Mouse (Mus musculus) cerebellum, adult 9-11 months (tissue): Measurements from ENCODE around the gene Ltb4r1.

Experiments
- DNase-seq: peaks from one replicate; pipeline ENCODE4 v3.0.0; 2022

The Ltb4r1 gene

GRCm38 (mm10) chr14:55747051-55747847 is 18.5 kb upstream of the Ltb4r1 start:
- no peak for DNase-seq

GRCm38 (mm10) chr14:55757566-55757965 is 8.2 kb upstream of the Ltb4r1 start:
- DNase-seq = no peak

GRCm38 (mm10) chr14:55758363-55758784 is 7.4 kb upstream of the Ltb4r1 start, which contains the start of gene Cideb:
Cideb (minus strand) TSS chr14:55758458.
- DNase-seq = peak; percentile 25

DNA sequence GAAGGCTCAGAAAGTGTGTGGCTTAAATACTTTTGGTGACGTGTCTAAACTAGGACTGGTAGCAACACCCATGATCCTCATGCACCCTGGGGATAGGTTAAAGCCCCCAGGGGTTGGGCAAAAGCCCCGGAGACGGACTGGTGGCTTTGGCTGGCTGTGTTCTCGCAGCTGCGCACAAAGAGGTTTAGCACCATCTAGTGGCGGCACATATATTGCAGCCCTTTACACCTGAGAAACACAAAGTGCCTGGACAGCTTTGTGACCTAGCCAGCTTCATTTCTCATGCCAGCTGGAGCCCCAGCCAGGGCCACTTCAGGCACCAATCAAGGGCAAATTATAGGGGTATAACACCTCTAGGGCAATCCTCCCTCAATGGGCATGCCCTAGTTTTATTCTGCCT is 5.6 kb upstream of the Ltb4r1 start:
- peak; percentile 81 for DNase-seq

- DNase-seq = peak; percentile 23
Measured at GRCm38 (mm10) chr14:55761163-55761562, 4.6 kb upstream of the Ltb4r1 start, which contains the start of gene Ltb4r2. Ltb4r2 (plus strand) TSS chr14:55761428.

- peak; percentile 56 for DNase-seq
Measured at GRCm38 (mm10) chr14:55762001-55762821, 3.6 kb upstream of the Ltb4r1 start.

- peak; percentile 16 for DNase-seq
Measured at GRCm38 (mm10) chr14:55763166-55763565, 2.6 kb upstream of the Ltb4r1 start.

DNA sequence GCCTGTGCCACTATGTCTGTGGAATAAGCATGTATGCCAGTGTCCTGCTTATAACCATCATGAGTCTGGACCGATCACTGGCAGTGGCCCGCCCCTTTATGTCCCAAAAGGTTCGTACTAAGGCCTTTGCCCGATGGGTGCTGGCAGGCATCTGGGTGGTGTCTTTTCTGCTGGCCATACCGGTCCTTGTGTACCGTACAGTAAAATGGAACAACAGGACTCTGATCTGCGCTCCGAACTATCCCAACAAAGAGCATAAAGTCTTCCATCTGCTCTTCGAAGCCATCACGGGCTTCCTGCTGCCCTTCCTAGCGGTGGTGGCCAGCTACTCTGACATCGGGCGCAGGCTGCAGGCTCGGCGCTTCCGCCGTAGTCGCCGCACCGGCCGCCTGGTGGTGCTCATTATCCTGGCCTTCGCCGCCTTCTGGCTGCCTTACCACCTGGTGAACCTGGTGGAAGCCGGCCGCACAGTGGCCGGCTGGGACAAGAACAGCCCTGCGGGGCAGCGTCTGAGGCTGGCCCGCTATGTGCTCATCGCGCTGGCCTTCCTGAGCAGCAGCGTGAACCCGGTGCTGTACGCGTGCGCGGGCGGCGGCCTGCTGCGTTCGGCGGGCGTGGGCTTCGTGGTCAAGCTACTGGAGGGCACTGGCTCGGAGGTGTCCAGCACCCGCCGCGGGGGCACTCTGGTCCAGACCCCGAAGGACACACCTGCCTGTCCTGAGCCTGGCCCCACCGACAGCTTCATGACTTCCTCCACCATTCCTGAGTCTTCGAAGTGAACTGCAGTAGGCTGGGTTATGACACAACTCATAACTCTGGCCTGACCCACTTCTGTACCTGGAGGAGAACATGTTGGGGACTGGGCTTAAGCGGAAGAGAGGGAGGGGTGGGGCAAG is 2.0 kb downstream of the Ltb4r1 start:
- DNase-seq = peak; percentile 83

- no peak for DNase-seq
Measured at GRCm38 (mm10) chr14:55768555-55768954, 2.8 kb downstream of the Ltb4r1 start.

DNA sequence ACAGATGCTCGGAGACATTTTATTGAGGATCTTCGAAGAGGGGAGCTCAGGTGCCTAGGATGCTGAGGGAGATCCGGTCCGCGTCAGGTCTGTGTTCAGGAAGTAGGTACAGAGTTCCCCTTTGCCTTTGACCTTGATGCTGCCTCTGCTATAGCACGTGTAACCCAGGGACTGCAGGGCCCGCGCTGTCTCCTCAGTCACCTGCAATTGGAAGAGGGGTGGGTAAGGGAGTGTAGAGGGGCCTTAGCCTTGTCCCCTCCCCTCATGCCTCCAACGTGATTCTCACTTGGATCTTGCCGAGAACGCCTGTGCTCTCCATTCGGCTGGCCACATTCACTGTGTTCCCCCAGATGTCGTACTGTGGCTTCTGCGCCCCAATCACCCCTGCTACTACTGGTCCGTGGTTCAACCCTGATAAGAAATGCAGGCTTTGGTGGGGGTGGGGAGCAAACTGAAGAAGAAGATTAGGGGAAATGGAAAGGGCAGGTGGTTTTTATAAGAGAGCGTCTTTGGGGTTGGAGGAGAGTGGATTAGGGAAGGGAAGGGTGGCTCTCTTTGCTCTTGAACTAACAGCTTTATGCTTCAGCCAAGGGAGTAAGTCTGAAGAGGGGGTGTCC is 3.4 kb downstream of the Ltb4r1 start:
- DNase-seq = no peak

DNA sequence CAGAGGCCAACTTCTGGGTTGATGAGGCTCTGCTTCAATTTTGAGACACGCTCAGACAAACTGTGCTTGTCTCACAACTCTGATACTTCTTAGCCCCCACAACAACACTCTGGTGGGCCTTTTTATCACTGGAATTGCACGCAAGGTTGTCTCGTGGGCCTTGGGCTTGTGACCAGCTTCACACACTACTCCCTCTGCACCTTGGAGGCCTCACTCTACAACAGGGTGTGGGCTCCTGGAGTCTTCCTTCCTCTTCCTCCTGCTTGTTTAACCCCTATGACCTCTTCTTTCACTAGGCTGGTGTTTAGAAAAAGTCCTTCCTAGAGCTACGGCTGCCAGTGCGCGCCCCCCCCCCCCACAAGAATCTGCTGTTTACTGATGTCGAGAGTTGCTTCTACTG is 10.9 kb downstream of the Ltb4r1 start:
- no peak for DNase-seq

GRCm38 (mm10) chr14:55777176-55777575 is 11.4 kb downstream of the Ltb4r1 start:
- DNase-seq = no peak

GRCm38 (mm10) chr14:55777806-55778205 is 12.0 kb downstream of the Ltb4r1 start:
- DNase-seq = no peak

GRCm38 (mm10) chr14:55778686-55779085 is 12.9 kb downstream of the Ltb4r1 start:
- no peak for DNase-seq

DNA sequence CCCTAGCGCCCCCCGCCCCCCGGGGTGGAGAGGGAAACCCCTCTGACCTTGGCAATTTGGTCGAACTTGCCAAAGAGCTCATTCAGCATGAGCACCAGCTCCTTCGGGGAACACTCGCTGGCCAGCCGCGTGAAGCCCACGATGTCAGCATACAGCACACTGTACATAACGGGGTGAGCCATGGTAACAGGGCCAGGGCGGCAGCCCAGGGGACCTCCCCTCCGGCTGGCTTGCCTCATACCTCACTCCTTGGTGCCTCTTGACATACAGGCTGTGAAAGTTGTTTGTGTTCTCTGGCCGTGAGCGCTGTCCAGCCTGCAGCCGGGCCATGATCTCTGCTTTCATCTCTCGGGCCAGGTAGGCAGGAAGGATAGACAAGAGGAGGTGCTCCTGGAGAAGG is 13.9 kb downstream of the Ltb4r1 start:
- no peak for DNase-seq

DNA sequence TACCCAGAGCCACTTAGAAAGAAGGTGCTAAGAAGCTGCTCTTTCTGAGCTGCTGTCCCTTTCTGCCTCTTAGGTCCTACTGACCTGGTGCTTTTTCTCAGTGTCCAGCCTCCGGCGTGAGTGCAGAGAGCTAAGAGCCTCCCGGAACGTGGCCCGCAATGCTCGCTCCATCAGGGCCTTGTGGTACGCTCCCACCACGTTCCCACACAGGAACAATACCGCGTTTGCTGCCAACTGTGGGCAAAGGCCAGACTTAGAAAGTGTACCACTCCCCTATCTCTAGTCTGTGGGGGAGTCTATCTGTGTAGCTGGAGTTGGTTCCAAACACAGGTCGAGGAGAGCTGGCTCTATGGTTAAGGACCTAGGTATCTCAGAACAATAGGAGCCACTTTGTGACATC is 15.0 kb downstream of the Ltb4r1 start:
- no peak for DNase-seq

DNA sequence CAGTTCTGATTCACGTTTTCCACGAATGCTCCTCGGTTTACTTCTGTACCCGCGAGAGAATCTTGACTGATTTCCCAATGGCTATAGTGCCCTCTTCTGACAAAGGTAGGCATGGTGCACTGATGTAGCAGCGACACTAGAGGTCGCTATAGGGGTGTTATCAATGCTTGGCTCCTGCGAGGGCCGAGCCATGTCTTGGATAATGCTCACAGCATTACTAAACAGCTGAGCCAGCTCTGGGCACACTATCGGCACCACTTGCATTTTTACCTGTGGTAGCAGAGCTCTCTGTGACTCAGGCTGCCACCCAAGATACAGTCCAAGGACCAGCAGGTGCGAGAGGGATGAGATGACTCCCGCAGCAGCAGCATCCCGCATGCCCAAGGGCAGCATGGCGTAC is 15.5 kb downstream of the Ltb4r1 start:
- peak; percentile 62 for DNase-seq

GRCm38 (mm10) chr14:55782361-55782960 is 16.7 kb downstream of the Ltb4r1 start:
- DNase-seq = no peak

DNA sequence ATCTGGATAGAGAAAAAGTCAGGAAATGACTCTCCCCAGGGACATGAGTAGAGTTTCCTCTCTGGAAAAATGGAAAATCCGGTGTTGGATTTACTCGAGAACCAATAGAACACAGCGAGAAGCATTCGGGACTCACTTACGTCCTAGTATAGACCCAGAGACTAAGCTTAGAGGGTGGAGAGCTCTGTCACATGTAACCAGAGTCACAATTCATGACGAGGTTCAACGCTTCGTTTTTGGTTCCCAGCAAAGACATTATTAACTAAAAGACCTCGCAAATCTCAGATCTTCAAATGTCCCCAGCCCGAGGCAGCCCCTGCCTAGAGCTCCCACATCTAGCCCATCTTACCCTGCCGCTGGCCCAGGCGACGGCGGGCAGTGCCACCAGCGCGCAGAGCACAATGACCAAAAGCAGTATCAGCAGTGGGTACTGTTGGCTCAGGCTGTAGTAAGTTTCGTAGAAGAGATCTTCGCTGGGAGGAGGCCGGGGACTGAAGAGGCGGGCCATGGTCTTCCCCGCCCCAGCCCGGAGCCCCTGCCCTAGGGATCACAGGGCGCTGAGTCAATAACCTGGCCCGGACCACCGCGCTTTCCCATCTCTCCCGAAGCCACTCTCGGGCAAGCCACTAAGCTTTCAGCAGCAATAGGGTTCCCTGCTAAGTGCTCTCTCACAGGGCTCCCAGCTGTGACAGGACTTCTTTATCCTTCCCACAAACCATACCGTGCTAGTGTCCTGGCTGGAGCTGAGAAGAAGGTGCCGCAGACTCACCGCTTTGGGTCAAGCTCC is 17.6 kb downstream of the Ltb4r1 start:
- no peak for DNase-seq

GRCm38 (mm10) chr14:55783958-55784235 is 18.1 kb downstream of the Ltb4r1 start, which contains the start of gene Adcy4:
Adcy4 (minus strand) TSS chr14:55784095.
- no peak for DNase-seq

- no peak for DNase-seq
Measured at GRCm38 (mm10) chr14:55785195-55785594, 19.4 kb downstream of the Ltb4r1 start.
